Mouse (Mus musculus) right cerebral cortex, postnatal 10 days (tissue): ENCODE results near the gene Hist1h4k.
"Not testable (repeated sequence)": the region's sequence is repeated elsewhere in the genome, so short reads cannot be mapped to it uniquely, and the experiment has no call there.

Experiments used
- DNase-seq, 2 experiments: peaks; one replicate each; pipeline ENCODE4 v3.0.0; 2021; ENCODE audit warnings: low spot score in 2 of 2

Gene Hist1h4k

GRCm38 (mm10) chr13:21754294-21755001 lies 4.1 kb upstream of the Hist1h4k start:
- peak; percentile 51 to 65 for DNase-seq

DNA sequence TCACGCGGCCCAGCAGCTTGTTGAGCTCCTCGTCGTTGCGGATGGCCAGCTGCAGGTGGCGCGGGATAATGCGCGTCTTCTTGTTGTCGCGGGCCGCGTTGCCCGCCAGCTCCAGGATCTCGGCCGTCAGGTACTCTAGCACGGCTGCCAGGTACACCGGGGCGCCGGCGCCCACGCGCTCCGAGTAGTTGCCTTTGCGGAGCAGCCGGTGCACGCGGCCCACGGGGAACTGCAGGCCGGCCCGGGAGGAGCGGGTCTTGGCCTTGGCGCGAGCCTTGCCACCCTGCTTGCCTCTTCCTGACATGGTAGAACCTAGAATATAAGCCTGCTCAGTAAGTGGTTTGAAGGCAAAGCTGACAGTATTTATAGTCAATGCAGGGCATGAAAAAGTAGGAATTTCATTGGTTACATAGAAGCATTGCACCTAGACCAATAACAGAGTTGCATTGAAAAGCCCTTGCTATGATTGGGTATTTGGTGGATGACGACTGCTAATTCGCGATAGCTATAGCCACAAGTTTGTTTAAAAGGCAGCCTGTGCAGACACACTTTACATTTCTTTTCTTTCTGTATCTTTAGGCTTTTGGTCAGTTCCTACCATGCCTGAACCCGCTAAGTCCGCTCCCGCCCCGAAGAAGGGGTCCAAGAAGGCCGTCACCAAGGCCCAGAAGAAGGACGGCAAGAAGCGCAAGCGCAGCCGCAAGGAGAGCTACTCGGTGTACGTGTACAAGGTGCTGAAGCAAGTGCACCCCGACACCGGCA lies 3.4 kb upstream of the Hist1h4k start, which contains the start of the genes Hist1h2ak and Hist1h2bn:
TSS of gene Hist1h2ak (minus strand) at position 304 of the 762 bp plus-strand sequence.
TSS of gene Hist1h2bn (plus strand) at position 600 of the 762 bp plus-strand sequence.
- DNase-seq = peak; percentile 70 to 92

GRCm38 (mm10) chr13:21753051-21753523 lies 2.8 kb upstream of the Hist1h4k start:
- DNase-seq = no peak

DNA sequence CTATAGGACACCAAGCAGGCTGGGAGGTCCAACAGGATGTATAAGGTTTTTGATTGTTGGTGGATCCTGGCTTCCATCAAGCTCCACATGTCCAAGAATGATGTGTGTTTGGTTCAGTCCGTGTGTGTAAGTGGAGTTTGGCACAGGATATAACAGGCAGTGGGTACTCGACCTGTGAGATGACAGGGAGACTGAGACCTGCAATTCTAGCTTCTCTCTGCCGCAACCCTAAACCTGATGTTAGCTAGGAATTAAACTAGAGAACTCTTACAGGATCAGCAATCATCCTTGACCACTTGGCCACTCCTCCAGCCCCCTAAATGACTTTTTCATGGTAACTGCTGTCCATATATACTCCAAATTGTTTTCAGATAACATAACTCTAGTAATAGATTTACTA lies 2.1 kb upstream of the Hist1h4k start:
- no peak for DNase-seq

GRCm38 (mm10) chr13:21751827-21752226 lies 1.5 kb upstream of the Hist1h4k start:
- no peak for DNase-seq

- no peak for DNase-seq
Measured at GRCm38 (mm10) chr13:21751417-21751816, 1.1 kb upstream of the Hist1h4k start.

DNA sequence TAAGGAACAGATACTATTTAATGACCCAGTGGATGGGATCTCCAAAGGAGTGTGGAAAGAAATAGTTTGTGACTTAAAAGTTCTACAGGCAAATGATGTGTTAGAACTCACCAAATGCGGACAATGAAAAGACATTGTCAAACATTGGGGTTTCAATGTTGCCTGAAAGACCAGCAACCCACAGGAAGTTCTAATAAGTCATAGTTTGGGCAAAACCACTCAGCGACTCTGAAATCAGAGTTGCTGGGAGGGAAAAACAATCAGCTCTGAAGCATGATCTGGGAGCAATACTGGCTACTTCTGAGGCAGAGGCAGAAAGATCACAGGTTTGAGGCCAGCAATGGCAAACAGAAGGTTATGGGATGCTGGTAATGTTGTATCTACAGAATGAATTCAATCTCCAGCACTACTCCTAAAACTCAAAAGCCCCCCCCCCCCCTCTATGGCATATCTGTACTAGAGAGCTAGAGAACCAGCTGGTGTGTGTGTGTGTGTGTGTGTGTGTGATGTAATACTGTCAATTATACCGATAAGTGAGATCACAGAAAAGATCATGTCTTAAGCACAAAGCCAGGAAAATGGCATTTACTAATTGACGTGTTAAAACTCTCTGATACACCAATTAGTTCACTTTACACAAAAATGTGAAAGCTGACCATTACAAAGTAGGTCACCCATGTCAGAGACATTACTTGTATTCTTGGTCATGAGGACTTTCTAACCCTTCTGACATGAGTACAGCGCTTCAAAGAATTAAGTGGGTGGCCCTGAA lies 732 bp downstream of the Hist1h4k start:
- DNase-seq = no peak

DNA sequence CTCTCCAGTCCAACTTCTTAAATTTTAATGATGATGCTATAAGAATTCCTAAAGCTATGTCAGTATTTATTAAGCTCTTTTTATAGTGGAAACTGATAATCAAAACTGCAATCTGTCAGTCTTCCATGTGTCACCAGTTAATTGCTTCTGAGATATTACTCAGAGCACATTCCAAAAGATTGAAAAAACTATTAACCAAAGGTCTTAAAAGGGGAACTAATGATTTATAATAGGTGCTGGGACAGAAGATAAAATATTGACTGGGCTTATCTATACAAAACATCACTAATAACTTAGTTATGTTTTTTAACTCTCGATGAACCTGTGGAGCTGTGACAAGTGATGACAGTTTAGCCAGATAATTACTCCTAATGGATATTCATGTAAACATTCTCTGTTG lies 5.3 kb downstream of the Hist1h4k start:
- DNase-seq = no peak

DNA sequence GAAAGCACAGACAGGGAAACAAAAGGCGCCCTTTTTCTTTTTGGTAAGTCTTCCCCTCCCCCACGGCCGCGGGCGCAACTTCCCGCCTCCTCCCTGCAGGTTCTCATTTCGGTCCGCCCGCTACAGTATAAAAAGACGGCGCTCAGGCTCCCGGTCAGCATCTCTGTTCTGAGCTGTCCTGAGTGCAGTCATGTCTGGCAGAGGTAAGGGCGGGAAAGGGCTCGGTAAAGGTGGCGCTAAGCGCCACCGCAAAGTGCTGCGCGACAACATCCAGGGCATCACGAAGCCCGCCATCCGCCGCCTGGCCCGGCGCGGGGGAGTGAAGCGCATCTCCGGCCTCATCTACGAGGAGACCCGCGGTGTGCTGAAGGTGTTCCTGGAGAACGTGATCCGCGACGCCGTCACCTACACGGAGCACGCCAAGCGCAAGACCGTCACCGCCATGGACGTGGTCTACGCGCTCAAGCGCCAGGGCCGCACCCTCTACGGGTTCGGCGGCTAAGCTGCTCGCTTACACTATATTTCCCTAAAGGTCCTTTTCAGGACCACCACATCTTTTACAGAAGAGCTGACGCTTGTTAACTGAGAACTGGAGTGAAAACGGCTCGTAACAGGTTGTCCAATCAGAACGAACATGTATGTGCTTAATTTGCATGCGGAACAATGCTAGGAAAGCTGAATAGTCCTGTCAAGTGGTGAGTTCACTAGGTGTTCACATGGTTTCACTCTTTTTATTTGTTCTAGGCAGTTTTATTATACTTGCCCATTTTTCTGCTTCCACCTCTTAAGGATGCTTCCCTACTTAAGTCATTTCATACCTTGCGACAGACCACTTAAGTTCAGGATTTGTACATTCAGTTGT lies 15.2 kb downstream of the Hist1h4k start, which contains the start of gene Hist1h4j:
TSS of gene Hist1h4j (plus strand) at position 159 of the 862 bp plus-strand sequence.
- peak; percentile 86 to 87 for DNase-seq

- DNase-seq = peak; percentile 78 to 79
Measured at GRCm38 (mm10) chr13:21734010-21734905, 16.0 kb downstream of the Hist1h4k start.

GRCm38 (mm10) chr13:21733466-21733865 lies 16.8 kb downstream of the Hist1h4k start:
- DNase-seq = no peak

DNA sequence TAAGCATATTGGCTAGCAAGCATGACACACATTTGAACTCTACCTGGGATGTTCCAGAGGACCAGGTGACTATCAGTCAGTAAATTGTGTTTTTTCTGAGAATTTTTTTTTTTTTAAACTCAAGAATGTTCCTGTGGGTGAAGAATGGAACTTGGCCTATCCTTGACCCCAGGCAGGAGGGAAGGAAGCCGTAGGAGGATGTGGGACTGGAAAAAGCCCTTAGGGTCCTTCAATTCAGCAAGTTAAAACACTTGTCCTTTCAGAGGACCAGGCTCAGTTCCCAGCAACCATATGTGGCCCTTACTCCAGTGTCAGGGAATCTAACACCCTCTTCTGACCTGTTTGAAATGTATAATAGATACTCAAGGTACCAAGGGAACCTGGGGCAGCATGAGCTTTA lies 20.8 kb downstream of the Hist1h4k start:
- no peak for DNase-seq

DNA sequence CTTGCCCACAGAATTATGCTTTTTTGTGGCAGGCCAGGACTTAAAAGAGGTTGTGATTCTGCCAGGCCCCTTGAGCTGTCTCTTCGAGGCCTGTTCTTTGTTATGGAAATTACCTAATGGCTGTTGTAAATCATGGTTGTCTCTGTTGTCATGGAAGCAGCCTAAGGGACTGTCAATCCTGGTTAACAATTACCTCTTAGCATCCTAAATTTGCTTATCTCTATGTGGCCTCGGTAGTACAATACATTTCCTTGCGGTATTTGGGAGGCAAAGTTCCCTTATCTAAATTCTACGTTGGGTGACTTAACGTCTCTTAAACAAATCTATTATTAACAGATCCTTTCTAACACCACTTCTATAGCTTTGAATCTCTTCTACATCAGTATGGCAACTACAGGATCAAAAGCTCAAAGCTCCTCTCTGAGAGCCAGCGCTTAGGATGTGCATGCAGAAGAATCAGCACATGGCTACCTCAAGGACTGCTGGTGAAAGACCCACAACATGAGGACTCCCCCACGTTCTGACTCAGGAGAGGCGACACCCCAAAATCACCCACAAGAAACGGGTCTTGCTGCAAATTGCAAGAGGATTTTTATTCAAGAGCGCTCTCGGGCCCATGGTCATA lies 22.2 kb downstream of the Hist1h4k start:
- DNase-seq = no peak

GRCm38 (mm10) chr13:21722993-21723836 lies 27.1 kb downstream of the Hist1h4k start:
- DNase-seq = no peak

DNA sequence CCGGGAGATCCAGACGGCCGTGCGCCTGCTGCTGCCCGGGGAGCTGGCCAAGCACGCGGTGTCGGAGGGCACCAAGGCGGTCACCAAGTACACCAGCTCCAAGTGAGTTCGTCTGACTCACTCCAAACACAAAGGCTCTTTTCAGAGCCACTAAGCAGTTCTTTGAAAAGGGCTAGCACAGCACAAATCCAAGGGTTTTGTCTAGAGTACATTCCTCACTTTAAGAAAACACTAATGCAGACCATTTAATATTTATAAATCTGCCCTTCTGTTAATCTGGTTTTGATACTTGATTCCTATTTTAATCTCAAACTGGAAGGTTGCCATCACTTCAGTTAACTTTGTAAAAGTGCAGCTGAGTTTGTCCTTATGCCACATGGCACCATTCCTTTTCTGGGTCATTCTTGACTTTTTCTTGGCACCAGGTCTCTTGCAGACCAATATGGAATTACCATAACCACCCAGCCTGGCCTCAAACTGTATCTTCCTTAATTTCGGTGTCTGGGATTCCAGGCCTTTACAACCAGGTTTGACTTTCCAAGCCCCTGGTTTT lies 27.9 kb downstream of the Hist1h4k start:
- no peak for DNase-seq

DNA sequence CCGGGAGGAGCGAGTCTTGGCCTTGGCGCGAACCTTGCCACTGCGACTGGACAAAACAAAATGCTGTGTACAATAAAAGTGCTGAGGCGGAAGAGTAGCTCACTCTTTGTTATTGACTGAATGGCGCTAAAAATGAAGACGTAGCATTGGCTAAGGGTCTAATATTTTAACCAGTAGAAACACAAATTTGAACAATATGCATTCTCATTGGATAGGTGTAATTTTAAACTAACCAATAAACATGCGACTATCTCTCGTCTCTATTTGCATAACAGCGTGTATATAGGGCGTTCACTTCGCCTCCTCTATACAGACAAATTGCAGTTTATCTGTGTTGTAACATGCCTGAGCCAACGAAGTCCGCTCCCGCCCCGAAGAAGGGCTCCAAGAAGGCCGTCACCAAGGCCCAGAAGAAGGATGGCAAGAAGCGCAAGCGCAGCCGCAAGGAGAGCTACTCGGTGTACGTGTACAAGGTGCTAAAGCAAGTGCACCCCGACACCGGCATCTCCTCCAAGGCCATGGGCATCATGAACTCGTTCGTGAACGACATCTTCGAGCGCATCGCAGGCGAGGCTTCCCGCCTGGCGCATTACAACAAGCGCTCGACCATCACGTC lies 28.4 kb downstream of the Hist1h4k start, which contains the start of gene Hist1h2bm:
TSS of gene Hist1h2bm (plus strand) at position 288 of the 616 bp plus-strand sequence.
- peak; percentile 71 to 78 for DNase-seq

- not testable (repeated sequence) for DNase-seq
Measured at GRCm38 (mm10) chr13:21721107-21721756, 29.1 kb downstream of the Hist1h4k start.
